Mouse (Mus musculus) activated CD4-positive, CD25-positive, alpha-beta regulatory T cell (primary cell): ENCODE results near the gene Zfp280c. TPM values are rescaled to one million over a fixed set of nuclear protein-coding genes. Genes with fewer than 3 reads are reported as not detected.

Source experiments
- polyA plus RNA-seq, 2 experiments: library from polyadenylated mRNA; unstranded; fragments of 100-300 nt; shearing (Covaris generic); gene quantifications; one replicate each; pipeline ENCODE4 v1.2.1; 2017

Gene Zfp280c
- 10 to 100 TPM; 12.6 to 18.1 TPM for polyA plus RNA-seq

GRCm38 (mm10) chrX:48594099-48594760, at the start of gene Zfp280c:
Zfp280c (minus strand) TSS chrX:48594504.

GRCm38 (mm10) chrX:48623379-48624053, 29.2 kb upstream of the Zfp280c start, which contains the start of gene Slc25a14:
Slc25a14 (plus strand) TSS chrX:48623413.

GRCm38 (mm10) chrX:48518808-48519548, 75.3 kb downstream of the Zfp280c start, which contains the start of gene Rab33a:
Rab33a (plus strand) TSS chrX:48519285.

GRCm38 (mm10) chrX:48513166-48513807, 81.0 kb downstream of the Zfp280c start, which contains the start of gene Aifm1:
Aifm1 (minus strand) TSS chrX:48513563.

Other genes starting within 250 kb of the Zfp280c start
- gene Elf4, start 131.4 kb downstream of the Zfp280c start, polyA plus RNA-seq: 10 to 100 TPM; 49.9 to 94.2 TPM
- gene Aifm1, start 80.9 kb downstream of the Zfp280c start, polyA plus RNA-seq: 10 to 100 TPM; 37.2 to 52.0 TPM
- under 1 TPM; 0.18 to 0.85 TPM for gene Rab33a, start 75.2 kb downstream of the Zfp280c start, polyA plus RNA-seq
- gene Slc25a14, start 28.9 kb upstream of the Zfp280c start, polyA plus RNA-seq: 10 to 100 TPM; 13.6 to 14.8 TPM
- not detected for gene Gpr119, start 80.0 kb upstream of the Zfp280c start, polyA plus RNA-seq
- gene Rbmx2, start 100.5 kb upstream of the Zfp280c start, polyA plus RNA-seq: 10 to 100 TPM; 17.7 to 22.7 TPM